Mouse (Mus musculus) limb, embryonic 14.5 days (tissue): ENCODE measurements at regions not wholly inside any gene's neighbourhood (a gene's known extent, or its start where the extent isn't known, plus 50 kb on each side); places are given as distances from the start of the nearest gene placed in this dataset.
"Not testable (repeated sequence)": the region's sequence is repeated elsewhere in the genome, so short reads cannot be mapped to it uniquely, and the experiment has no call there.

Source experiments
- ATAC-seq: fragments of 200-750 bp; cut with Nextera tagmentation; 2 replicates; pipeline ENCODE4 v1.8.0; 2017; ENCODE audit warnings: low read depth, moderate number of reproducible peaks, moderate TSS enrichment; ENCODE audit not compliant: low FRiP score
- DNase-seq: peaks from one replicate; pipeline ENCODE4 v3.0.0-alpha.2; 2015; ENCODE audit warnings: low spot score
- H3K27ac ChIP-seq: fragments of 300-500 bp; sonication (generic); replicated peaks from 2 replicates; pipeline ENCODE4 v1.5.1; 2014; ENCODE audit warnings: low read depth, mild to moderate bottlenecking, low read length, moderate library complexity, mixed read lengths
- H3K27me3 ChIP-seq: fragments of 300-500 bp; sonication (generic); 2 replicates; pipeline ENCODE4 v1.6.1; 2014; ENCODE audit warnings: low read length, mixed read lengths; ENCODE audit not compliant: control insufficient read depth, insufficient read depth
- H3K36me3 ChIP-seq: fragments of 300-500 bp; sonication (generic); 2 replicates; pipeline ENCODE4 v1.6.1; 2014; ENCODE audit warnings: mild to moderate bottlenecking, low read length, moderate library complexity, mixed read lengths; ENCODE audit not compliant: control insufficient read depth, insufficient read depth
- H3K4me1 ChIP-seq: fragments of 300-500 bp; sonication (generic); 2 replicates; pipeline ENCODE4 v1.6.1; 2014; ENCODE audit warnings: antibody characterized with exemption, low read length, mixed read lengths; ENCODE audit not compliant: control insufficient read depth, insufficient read depth
- H3K4me2 ChIP-seq: fragments of 300-500 bp; sonication (generic); replicated peaks from 2 replicates; pipeline ENCODE4 v1.6.1; 2014; ENCODE audit warnings: low read depth, mild to moderate bottlenecking, low read length, moderate library complexity; ENCODE audit not compliant: severe bottlenecking
- H3K4me3 ChIP-seq: fragments of 300-500 bp; sonication (generic); replicated peaks from 2 replicates; pipeline ENCODE4 v1.5.1; 2014; ENCODE audit warnings: low read length
- H3K9ac ChIP-seq: fragments of 300-500 bp; sonication (generic); 2 replicates; pipeline ENCODE4 v1.6.1; 2014; ENCODE audit warnings: mild to moderate bottlenecking, low read depth, low read length, moderate library complexity; ENCODE audit not compliant: severe bottlenecking
- H3K9me3 ChIP-seq: fragments of 300-500 bp; sonication (generic); 2 replicates; pipeline ENCODE4 v1.6.1; 2016; ENCODE audit warnings: low read length; ENCODE audit not compliant: control insufficient read depth
- POLR2A ChIP-seq: fragments of 200-500 bp; IDR thresholded peaks from 2 replicates; pipeline ENCODE4 v1.8.0; 2012; ENCODE audit warnings: inconsistent platforms, mild to moderate bottlenecking, moderate library complexity, borderline replicate concordance; ENCODE audit not compliant: insufficient read depth, insufficient read length; ENCODE audit errors: extremely low read depth
- WGBS: fragments of 180-500 bp; shearing (Covaris S2); extraction: QIAGEN DNeasy Blood & Tissue Kit; methylation state at CpG from one replicate; pipeline ENCODE4 v1.1.7; 2014; 5-methylcytosine and 5-hydroxymethylcytosine counted together

DNA sequence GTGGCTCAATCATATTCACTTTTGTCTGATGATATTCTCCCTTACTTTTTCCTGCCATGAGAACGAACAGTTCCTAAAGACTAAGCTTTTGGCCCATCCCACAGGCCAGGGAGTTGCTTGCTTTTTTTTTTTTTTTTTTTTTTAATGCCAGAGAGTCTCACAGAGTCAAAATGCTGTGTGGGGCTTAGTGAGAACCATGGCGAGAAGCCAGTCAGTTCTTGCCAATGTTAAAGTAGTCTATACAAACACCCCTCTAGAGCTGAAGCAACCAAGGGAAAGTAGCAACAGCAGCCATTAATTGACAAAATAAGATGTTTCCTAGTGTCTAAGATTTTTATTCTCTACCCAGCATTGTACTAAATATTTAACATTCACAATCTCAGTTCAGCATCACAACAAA is 441.2 kb downstream of the Rfpl4b start:
- DNase-seq (no peak), ATAC-seq (no peak)
- Histone ChIP-seq H3K4me1 (no peaks in the 10 kb centered on the region), H3K9me3 (no peaks in the 10 kb centered on the region), H3K4me2 (no peak overlapping the region), H3K27me3 (no peaks in the 10 kb centered on the region), H3K27ac (no peak overlapping the region), H3K9ac (no peak overlapping the region), H3K36me3 (no peaks in the 10 kb centered on the region), H3K4me3 (no peak overlapping the region)
- TF ChIP-seq POLR2A, result no peak
- 86% methylated on average over 2 of the region's 2 CpGs for WGBS

DNA sequence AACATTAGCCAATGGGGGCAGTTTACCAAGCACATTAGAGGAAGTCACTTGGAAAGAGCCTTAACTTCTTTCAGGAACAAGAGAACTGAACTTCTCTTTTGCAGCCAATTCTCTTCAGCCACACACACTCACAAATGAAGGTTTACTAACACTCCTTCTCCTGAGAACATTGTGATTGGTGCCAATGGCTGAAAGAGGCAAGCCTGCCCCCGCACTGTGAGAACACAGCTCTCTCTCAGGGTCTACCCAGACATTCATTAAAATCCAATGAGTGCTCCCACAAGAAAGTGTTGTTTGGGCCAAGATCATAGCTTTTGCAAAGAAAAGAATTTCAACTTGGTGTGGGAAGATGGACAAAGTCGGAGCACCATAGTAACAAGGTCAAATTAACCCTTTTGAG is 454.8 kb downstream of the Rfpl4b start:
- no peak for ATAC-seq
- H3K9me3 ChIP-seq, result no peaks in the 10 kb centered on the region
- no peak for TF ChIP-seq POLR2A

DNA sequence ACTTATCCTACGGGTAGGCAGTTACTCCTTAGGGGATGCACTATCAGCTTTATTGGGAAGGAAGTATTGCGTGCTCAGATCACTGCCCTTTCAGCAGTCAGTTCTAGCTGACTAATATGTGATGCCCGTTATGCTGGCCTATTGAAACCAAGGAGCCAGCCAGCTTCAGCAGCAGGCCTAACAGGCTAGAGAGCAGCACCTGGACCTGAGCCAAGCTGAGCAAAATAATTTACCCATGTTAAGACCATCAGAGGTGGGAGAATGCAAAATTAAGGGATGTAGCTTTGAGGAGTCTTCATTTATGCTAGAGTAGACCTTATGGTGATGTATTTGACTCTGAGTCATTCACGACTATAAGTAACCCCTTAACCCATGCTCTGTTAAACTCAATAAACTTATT is 456.7 kb downstream of the Rfpl4b start:
- 83% methylated on average over 4 of the region's 4 CpGs for WGBS
- H3K9ac ChIP-seq, result no peak overlapping the region
- no peak overlapping the region for H3K4me2 ChIP-seq
- ATAC-seq (no peak), DNase-seq (no peak)
- TF ChIP-seq POLR2A, result no peak
- H3K4me1 ChIP-seq, result no peaks in the 10 kb centered on the region
- no peaks in the 10 kb centered on the region for H3K36me3 ChIP-seq
- no peak overlapping the region for H3K4me3 ChIP-seq
- no peak overlapping the region for H3K27ac ChIP-seq
- H3K9me3 ChIP-seq, result no peaks in the 10 kb centered on the region
- H3K27me3 ChIP-seq, result no peaks in the 10 kb centered on the region

More for the DNA sequence above, 454.8 kb downstream of the Rfpl4b start:
- WGBS, result 92% methylated on average over 2 of the region's 2 CpGs
- no peaks in the 10 kb centered on the region for H3K27me3 ChIP-seq
- no peak overlapping the region for H3K4me3 ChIP-seq
- H3K4me1 ChIP-seq, result no peaks in the 10 kb centered on the region
- H3K27ac ChIP-seq, result no peak overlapping the region
- H3K9ac ChIP-seq, result no peak overlapping the region
- H3K36me3 ChIP-seq, result no peaks in the 10 kb centered on the region
- no peak overlapping the region for H3K4me2 ChIP-seq
- no peak for DNase-seq

DNA sequence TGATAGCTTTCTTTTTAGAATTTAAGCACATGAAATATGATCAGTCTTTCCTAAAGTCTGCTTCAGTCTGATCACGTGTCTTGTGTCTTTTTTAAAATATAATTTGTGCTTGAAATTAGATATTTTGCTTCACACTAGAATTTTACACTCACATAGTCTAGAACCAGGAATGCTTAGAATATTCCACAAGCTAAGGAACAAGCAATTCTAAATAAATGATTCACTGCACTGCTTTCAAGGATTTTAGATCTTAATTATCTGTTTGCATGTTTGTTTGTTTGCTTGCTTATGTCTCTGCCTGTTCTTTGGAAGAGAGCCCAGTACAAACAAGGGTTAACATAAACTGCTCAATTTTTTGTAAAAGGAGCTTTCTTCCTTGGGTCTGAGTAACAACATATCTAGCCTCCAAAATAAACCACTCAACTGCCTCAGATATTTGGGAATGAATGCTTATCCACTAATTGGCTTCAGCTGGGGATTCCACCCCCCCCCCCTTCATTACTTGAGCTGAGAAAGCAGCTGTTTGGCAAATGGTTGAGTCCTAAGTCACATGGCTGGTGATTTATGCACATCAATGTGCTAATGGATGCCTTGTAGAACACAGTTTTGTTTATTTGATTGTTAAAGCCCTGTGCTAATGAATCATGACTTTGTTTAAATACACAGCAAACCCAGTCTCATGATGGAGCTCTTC is 463.9 kb downstream of the Rfpl4b start:
- DNase-seq (peak; percentile 43), ATAC-seq (no peak)
- H3K36me3 ChIP-seq, result no peaks in the 10 kb centered on the region
- TF ChIP-seq POLR2A, result no peak
- no peak overlapping the region for H3K4me2 ChIP-seq
- H3K9me3 ChIP-seq, result no peaks in the 10 kb centered on the region
- H3K4me3 ChIP-seq, result no peak overlapping the region
- no peak overlapping the region for H3K27ac ChIP-seq
- whole genome bisulfite sequencing, result 34% methylated on average over 1 of the region's 1 CpGs
- no peaks in the 10 kb centered on the region for H3K27me3 ChIP-seq
- no peaks in the 10 kb centered on the region for H3K4me1 ChIP-seq
- H3K9ac ChIP-seq, result no peak overlapping the region

DNA sequence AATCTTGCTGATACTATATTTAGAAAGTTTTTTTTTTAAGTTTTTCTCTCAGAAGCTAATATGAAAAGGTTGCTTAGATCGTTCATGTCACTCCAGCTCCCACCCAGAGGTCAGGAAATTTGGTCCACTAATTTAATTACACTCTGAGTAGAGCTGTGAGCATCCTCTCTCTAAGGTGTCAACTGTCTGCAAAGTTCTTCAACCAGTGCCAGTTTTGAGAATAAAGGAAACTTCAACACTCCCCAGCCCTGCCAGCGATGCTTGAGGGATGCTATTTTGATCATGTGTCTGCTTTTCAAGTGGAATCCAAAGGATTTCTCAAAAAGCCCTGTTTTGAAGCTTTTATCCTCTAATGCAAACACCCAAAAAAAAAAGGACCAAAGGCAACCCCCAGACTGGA is 467.6 kb downstream of the Rfpl4b start:
- Histone ChIP-seq H3K27me3 (no peaks in the 10 kb centered on the region), H3K27ac (no peak overlapping the region), H3K9me3 (no peaks in the 10 kb centered on the region), H3K4me2 (no peak overlapping the region), H3K4me3 (no peak overlapping the region), H3K4me1 (no peaks in the 10 kb centered on the region), H3K36me3 (no peaks in the 10 kb centered on the region), H3K9ac (no peak overlapping the region)
- ATAC-seq, result no peak
- DNase-seq, result no peak
- 51% methylated on average over 2 of the region's 2 CpGs for WGBS
- no peak for TF ChIP-seq POLR2A

DNA sequence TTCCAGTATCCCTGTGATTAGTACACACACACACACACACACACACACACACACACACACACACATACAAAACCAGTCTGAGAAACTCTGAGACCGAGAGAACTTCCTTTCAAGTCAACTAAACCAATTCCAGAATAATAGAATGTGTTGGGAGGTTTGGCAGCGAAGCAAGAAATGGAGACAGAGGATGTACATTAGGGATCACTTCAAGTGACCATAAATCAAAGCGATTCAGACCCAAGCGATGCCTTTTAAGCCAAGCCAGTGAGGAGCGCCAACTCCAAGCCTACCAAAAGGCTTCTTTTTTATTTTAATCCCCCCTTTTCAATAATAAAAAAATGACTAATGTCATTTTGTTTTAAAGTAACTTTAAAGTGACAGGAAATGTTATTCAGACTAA is 468.1 kb downstream of the Rfpl4b start:
- no peaks in the 10 kb centered on the region for H3K27me3 ChIP-seq
- no peak for ATAC-seq
- DNase-seq, result peak; percentile 36
- 63% methylated on average over 5 of the region's 5 CpGs for WGBS
- no peak for TF ChIP-seq POLR2A
- H3K9me3 ChIP-seq, result no peaks in the 10 kb centered on the region
- H3K36me3 ChIP-seq, result no peaks in the 10 kb centered on the region
- no peak overlapping the region for H3K4me2 ChIP-seq
- no peak overlapping the region for H3K9ac ChIP-seq
- no peak overlapping the region for H3K27ac ChIP-seq
- H3K4me3 ChIP-seq, result no peak overlapping the region
- H3K4me1 ChIP-seq, result no peaks in the 10 kb centered on the region

DNA sequence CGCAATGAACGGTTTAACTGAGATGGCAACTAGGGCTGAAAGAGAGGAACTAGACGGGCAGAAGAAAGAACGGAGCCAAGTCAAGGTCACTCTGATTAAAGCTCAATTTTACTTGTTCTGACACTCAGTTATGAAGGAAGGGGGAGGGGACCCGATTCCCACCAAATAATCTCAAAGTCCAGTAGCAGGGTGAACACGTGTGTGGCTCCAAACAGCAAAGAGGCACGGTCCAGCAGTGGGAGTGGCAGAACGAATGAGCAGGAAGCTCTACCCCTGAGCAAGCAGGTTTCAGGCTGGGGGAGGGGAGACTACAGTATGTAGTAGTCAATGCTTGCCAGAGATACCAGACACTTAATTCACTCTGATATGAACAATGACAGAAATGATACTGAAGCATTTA is 474.6 kb downstream of the Rfpl4b start:
- H3K27ac ChIP-seq, H3K9ac ChIP-seq, DNase-seq, H3K4me3 ChIP-seq, H3K27me3 ChIP-seq, H3K4me2 ChIP-seq, ATAC-seq, H3K36me3 ChIP-seq, H3K9me3 ChIP-seq, H3K4me1 ChIP-seq: not testable (repeated sequence)
- 51% methylated on average over 8 of the region's 8 CpGs for WGBS
